Mouse (Mus musculus) heart, embryonic 15.5 days (tissue): ENCODE measurements around the gene Ssh1. TPM values are rescaled to one million over a fixed set of nuclear protein-coding genes. Genes with fewer than 3 reads are reported as not detected.

Source experiments
- ATAC-seq: fragments of 200-750 bp; cut with Nextera tagmentation; replicated peaks from 2 replicates; pipeline ENCODE4 v1.8.0; 2017; ENCODE audit warnings: low read depth, moderate TSS enrichment; ENCODE audit not compliant: insufficient number of reproducible peaks, insufficient read depth, low FRiP score
- H3K27ac ChIP-seq: fragments of 300-500 bp; sonication (generic); 2 replicates; pipeline ENCODE4 v1.5.1; 2015; ENCODE audit warnings: mild to moderate bottlenecking, inconsistent platforms
- H3K27me3 ChIP-seq: fragments of 300-500 bp; sonication (generic); 2 replicates; pipeline ENCODE4 v1.6.1; 2015; ENCODE audit warnings: inconsistent platforms
- H3K36me3 ChIP-seq: fragments of 300-500 bp; sonication (generic); 2 replicates; pipeline ENCODE4 v1.6.1; 2015; ENCODE audit warnings: mild to moderate bottlenecking, inconsistent platforms
- H3K4me1 ChIP-seq: fragments of 300-500 bp; sonication (generic); replicated peaks from 2 replicates; pipeline ENCODE4 v1.6.1; 2015; ENCODE audit warnings: inconsistent platforms
- H3K4me2 ChIP-seq: fragments of 300-500 bp; sonication (generic); 2 replicates; pipeline ENCODE4 v1.6.1; 2015; ENCODE audit warnings: inconsistent platforms, mild to moderate bottlenecking, moderate library complexity
- H3K4me3 ChIP-seq: fragments of 300-500 bp; sonication (generic); 2 replicates; pipeline ENCODE4 v1.5.1; 2015; ENCODE audit warnings: mild to moderate bottlenecking, inconsistent platforms
- H3K9ac ChIP-seq: fragments of 300-500 bp; sonication (generic); 2 replicates; pipeline ENCODE4 v1.6.1; 2015; ENCODE audit warnings: mild to moderate bottlenecking, inconsistent platforms
- H3K9me3 ChIP-seq: fragments of 300-500 bp; sonication (generic); replicated peaks from 2 replicates; pipeline ENCODE4 v1.6.1; 2016; ENCODE audit warnings: inconsistent platforms
- WGBS: fragments of 180-500 bp; shearing (Covaris S2); methylation state at CpG from one replicate; pipeline ENCODE4 v1.1.7; 2015; ENCODE audit warnings: mixed read lengths; 5-methylcytosine and 5-hydroxymethylcytosine counted together
- polyA plus RNA-seq: library from polyadenylated mRNA; unstranded; fragments of >200 nt; fragmentation: Nextera tagmentation; extraction: Ambion mirVana; gene quantifications from 2 replicates; pipeline ENCODE4 v1.2.1, GENCODE M21; 2015

Ssh1 gene
- polyA plus RNA-seq, 1 experiment from 2014 or later, result 9.0 TPM

GRCm38 (mm10) chr5:114024885-114025284 is 31.2 kb upstream of the Ssh1 start:
- H3K4me1 ChIP-seq, result no peaks in the 10 kb centered on the region
- H3K9me3 ChIP-seq, result no peaks in the 10 kb centered on the region
- H3K4me2 ChIP-seq, result no peak overlapping the region
- H3K4me3 ChIP-seq, result no peak overlapping the region
- 6% methylated on average over 10 of the region's 10 CpGs for WGBS
- H3K9ac ChIP-seq, result no peak overlapping the region
- no peak for ATAC-seq
- no peak overlapping the region for H3K27ac ChIP-seq
- H3K36me3 ChIP-seq, result no peaks in the 10 kb centered on the region
- H3K27me3 ChIP-seq, result 0 out of 2 replicates have a peak, but pooled peaks cover 5% of the 10 kb centered on the region

GRCm38 (mm10) chr5:114024390-114024789 is 30.7 kb upstream of the Ssh1 start:
- 0 out of 2 replicates have a peak, but pooled peaks cover 5% of the 10 kb centered on the region for H3K27me3 ChIP-seq
- WGBS, result 51% methylated on average over 6 of the region's 6 CpGs
- no peak for ATAC-seq
- H3K4me2 ChIP-seq, result no peak overlapping the region
- no peaks in the 10 kb centered on the region for H3K36me3 ChIP-seq
- no peak overlapping the region for H3K27ac ChIP-seq
- H3K9me3 ChIP-seq, result no peaks in the 10 kb centered on the region
- H3K4me3 ChIP-seq, result no peak overlapping the region
- no peak overlapping the region for H3K9ac ChIP-seq
- no peaks in the 10 kb centered on the region for H3K4me1 ChIP-seq

- H3K4me2 ChIP-seq, result no peak overlapping the region
- no peak overlapping the region for H3K27ac ChIP-seq
- WGBS, result 62% methylated on average over 7 of the region's 7 CpGs
Measured at GRCm38 (mm10) chr5:114015121-114015520, 21.4 kb upstream of the Ssh1 start.

GRCm38 (mm10) chr5:114009049-114009448 is 15.4 kb upstream of the Ssh1 start:
- WGBS, result 48% methylated on average over 4 of the region's 4 CpGs
- no peak for ATAC-seq
- H3K27me3 ChIP-seq, result no peaks in the 10 kb centered on the region

More at GRCm38 (mm10) chr5:114015121-114015520, 21.4 kb upstream of the Ssh1 start:
- no peaks in the 10 kb centered on the region for H3K27me3 ChIP-seq
- no peak for ATAC-seq
- no peak overlapping the region for H3K9ac ChIP-seq
- H3K4me1 ChIP-seq, result no peaks in the 10 kb centered on the region
- H3K4me3 ChIP-seq, result no peak overlapping the region
- no peaks in the 10 kb centered on the region for H3K9me3 ChIP-seq
- no peaks in the 10 kb centered on the region for H3K36me3 ChIP-seq

GRCm38 (mm10) chr5:114007753-114008453 is 14.2 kb upstream of the Ssh1 start:
- WGBS, result 84% methylated on average over 12 of the region's 12 CpGs
- ATAC-seq, result no peak

More at GRCm38 (mm10) chr5:114009049-114009448, 15.4 kb upstream of the Ssh1 start:
- H3K4me1 ChIP-seq, result no peaks in the 10 kb centered on the region
- H3K36me3 ChIP-seq, result no peaks in the 10 kb centered on the region
- H3K4me3 ChIP-seq, result no peak overlapping the region
- H3K4me2 ChIP-seq, result no peak overlapping the region
- H3K27ac ChIP-seq, result no peak overlapping the region
- H3K9me3 ChIP-seq, result no peaks in the 10 kb centered on the region
- H3K9ac ChIP-seq, result no peak overlapping the region

GRCm38 (mm10) chr5:114006974-114007373 is 13.3 kb upstream of the Ssh1 start:
- no peak overlapping the region for H3K4me2 ChIP-seq
- H3K9ac ChIP-seq, result no peak overlapping the region
- no peaks in the 10 kb centered on the region for H3K4me1 ChIP-seq
- 63% methylated on average over 4 of the region's 4 CpGs for WGBS
- ATAC-seq, result no peak
- H3K4me3 ChIP-seq, result no peak overlapping the region
- H3K36me3 ChIP-seq, result no peaks in the 10 kb centered on the region
- H3K27me3 ChIP-seq, result no peaks in the 10 kb centered on the region
- H3K9me3 ChIP-seq, result no peaks in the 10 kb centered on the region
- H3K27ac ChIP-seq, result no peak overlapping the region

More at GRCm38 (mm10) chr5:114007753-114008453, 14.2 kb upstream of the Ssh1 start:
- Histone ChIP-seq H3K27me3 (no peaks in the 10 kb centered on the region), H3K4me3 (no peak overlapping the region), H3K4me2 (no peak overlapping the region), H3K9me3 (no peaks in the 10 kb centered on the region), H3K4me1 (no peaks in the 10 kb centered on the region), H3K9ac (no peak overlapping the region), H3K36me3 (no peaks in the 10 kb centered on the region), H3K27ac (no peak overlapping the region)

- Histone ChIP-seq H3K4me3 (no peak overlapping the region), H3K4me1 (no peaks in the 10 kb centered on the region), H3K36me3 (no peaks in the 10 kb centered on the region), H3K9ac (no peak overlapping the region), H3K9me3 (no peaks in the 10 kb centered on the region), H3K4me2 (no peak overlapping the region), H3K27me3 (no peaks in the 10 kb centered on the region), H3K27ac (no peak overlapping the region)
- WGBS, result 78% methylated on average over 5 of the region's 5 CpGs
- ATAC-seq, result no peak
Measured at GRCm38 (mm10) chr5:114005100-114005499, 11.4 kb upstream of the Ssh1 start.

- Histone ChIP-seq H3K4me2 (no peak overlapping the region), H3K36me3 (no peaks in the 10 kb centered on the region), H3K27ac (no peak overlapping the region), H3K27me3 (no peaks in the 10 kb centered on the region), H3K9me3 (no peaks in the 10 kb centered on the region), H3K4me3 (no peak overlapping the region), H3K4me1 (no peaks in the 10 kb centered on the region), H3K9ac (no peak overlapping the region)
- no peak for ATAC-seq
- WGBS, result 77% methylated on average over 11 of the region's 11 CpGs
Measured at GRCm38 (mm10) chr5:114004573-114004972, 10.9 kb upstream of the Ssh1 start.

- WGBS, result 60% methylated on average over 4 of the region's 5 CpGs
- Histone ChIP-seq H3K4me2 (no peak within 1 kb of the TSS), H3K9ac (no peak within 1 kb of the TSS), H3K9me3 (no peaks in the 10 kb centered on the region), H3K36me3 (no peaks in the 10 kb centered on the region), H3K27ac (no peak within 1 kb of the TSS), H3K27me3 (no peaks in the 10 kb centered on the region), H3K4me3 (no peak within 1 kb of the TSS), H3K4me1 (no peaks in the 10 kb centered on the region)
- no peak for ATAC-seq
Measured at GRCm38 (mm10) chr5:114003542-114003941, 9.8 kb upstream of the Ssh1 start, which contains the start of gene Dao. Gene Dao, plus strand, starts transcription at chr5:114003703.

GRCm38 (mm10) chr5:113999382-113999781 is 5.7 kb upstream of the Ssh1 start:
- Histone ChIP-seq H3K9ac (no peak overlapping the region), H3K27me3 (no peaks in the 10 kb centered on the region), H3K36me3 (no peaks in the 10 kb centered on the region), H3K27ac (no peak overlapping the region), H3K4me1 (peaks cover 9% of the 10 kb centered on the region; the same call in 1 of the 2 replicates), H3K9me3 (no peaks in the 10 kb centered on the region), H3K4me2 (no peak overlapping the region), H3K4me3 (no peak overlapping the region)
- no peak for ATAC-seq
- WGBS, result 56% methylated on average over 5 of the region's 5 CpGs

- Histone ChIP-seq H3K36me3 (no peaks in the 10 kb centered on the region), H3K27ac (no peak overlapping the region), H3K4me1 (peaks cover 28% of the 10 kb centered on the region), H3K27me3 (no peaks in the 10 kb centered on the region), H3K4me2 (no peak overlapping the region), H3K9ac (no peak overlapping the region), H3K4me3 (no peak overlapping the region), H3K9me3 (no peaks in the 10 kb centered on the region)
- WGBS, result 33% methylated on average over 2 of the region's 2 CpGs
- no peak for ATAC-seq
Measured at GRCm38 (mm10) chr5:113996458-113996857, 2.8 kb upstream of the Ssh1 start.

- peak overlapping the region; percentile 87 for H3K9ac ChIP-seq
- peak overlapping the region; percentile 89 for H3K4me3 ChIP-seq
- ATAC-seq, result peak; percentile 53
- peaks cover 8% of the 10 kb centered on the region; the same call in 1 of the 2 replicates for H3K36me3 ChIP-seq
- H3K27ac ChIP-seq, result peak overlapping the region; percentile 93
- 0% methylated on average over 22 of the region's 22 CpGs for WGBS
- H3K4me2 ChIP-seq, result peak overlapping the region; percentile 84
- H3K9me3 ChIP-seq, result no peaks in the 10 kb centered on the region
- peaks cover 46% of the 10 kb centered on the region for H3K4me1 ChIP-seq
- H3K27me3 ChIP-seq, result no peaks in the 10 kb centered on the region
Measured at GRCm38 (mm10) chr5:113993031-113993486, 635 bp downstream of the Ssh1 start.
